Mouse (Mus musculus) ES-E14 (cell line): ENCODE measurements around the gene Mgll. TPM values are rescaled to one million over a fixed set of nuclear protein-coding genes. Genes with fewer than 3 reads are reported as not detected.

ENCODE experiments used
- DNase-seq: peaks from one replicate; pipeline ENCODE4 v3.0.0-alpha.2; 2013; ENCODE audit warnings: low read depth, low spot score
- H3K27ac ChIP-seq: 2 replicates; pipeline ENCODE4 v1.5.1; 2012; ENCODE audit warnings: low read depth, mild to moderate bottlenecking, low read length, moderate library complexity, mixed read lengths; ENCODE audit not compliant: poor library complexity, insufficient read depth, severe bottlenecking
- H3K36me3 ChIP-seq: 2 replicates; pipeline ENCODE4 v1.6.1; 2012; ENCODE audit warnings: mild to moderate bottlenecking, low read length, moderate library complexity, mixed read lengths; ENCODE audit not compliant: control insufficient read depth, poor library complexity, insufficient read depth, severe bottlenecking
- H3K4me1 ChIP-seq, 2 experiments: fragments of 150-350 bp in 1 of 2; sonication (generic) in 1 of 2; 2 replicates each; pipeline ENCODE4 v1.6.1; 2012; ENCODE audit warnings: low read length in 2 of 2, mild to moderate bottlenecking in 1 of 2, mixed read lengths in 1 of 2; ENCODE audit not compliant: control insufficient read depth in 2 of 2, insufficient read depth in 2 of 2, poor library complexity in 1 of 2
- H3K4me3 ChIP-seq, 2 experiments: fragments of 150-350 bp in 1 of 2; sonication (generic) in 1 of 2; 2 replicates each; pipeline ENCODE4 v1.5.1; 2012; ENCODE audit warnings: low read length in 2 of 2, low read depth in 1 of 2, mild to moderate bottlenecking in 1 of 2, mixed read lengths in 1 of 2; ENCODE audit not compliant: insufficient read depth in 1 of 2, poor library complexity in 1 of 2, severe bottlenecking in 1 of 2
- H3K9ac ChIP-seq: 2 replicates; pipeline ENCODE4 v1.6.1; 2012; ENCODE audit warnings: low read depth, mild to moderate bottlenecking, low read length, mixed read lengths; ENCODE audit not compliant: poor library complexity, insufficient read depth, severe bottlenecking
- H3K9me3 ChIP-seq: fragments of 150-350 bp; sonication (generic); 2 replicates; pipeline ENCODE4 v1.6.1; 2012; ENCODE audit warnings: low read depth, mild to moderate bottlenecking, low read length; ENCODE audit not compliant: control insufficient read depth, insufficient read depth
- CHD2 ChIP-seq: IDR thresholded peaks from 2 replicates; pipeline ENCODE4 v1.6.1; 2014; ENCODE audit warnings: mild to moderate bottlenecking, low read depth, low read length, inconsistent platforms
- HCFC1 ChIP-seq: IDR thresholded peaks from 2 replicates; pipeline ENCODE4 v1.6.1; 2012; ENCODE audit warnings: low read length, inconsistent platforms, borderline replicate concordance; ENCODE audit not compliant: insufficient read depth
- MAFK ChIP-seq: IDR thresholded peaks from 2 replicates; pipeline ENCODE4 v1.6.1; 2014; ENCODE audit warnings: mild to moderate bottlenecking, low read depth, low read length, inconsistent platforms; ENCODE audit not compliant: insufficient read depth
- ZC3H11A ChIP-seq: IDR thresholded peaks from 2 replicates; pipeline ENCODE4 v1.6.1; 2012; ENCODE audit warnings: low read depth, mild to moderate bottlenecking, inconsistent platforms, low read length, borderline replicate concordance
- ZNF384 ChIP-seq: IDR thresholded peaks from 2 replicates; pipeline ENCODE4 v1.6.1; 2012; ENCODE audit warnings: low read depth, low read length, inconsistent platforms
- in situ Hi-C, 2 experiments: fragments of 600-800 bp; cut with MboI; formaldehyde crosslinking; loops; one replicate each; pipeline ENCODE4 v1.15.1; 2025; ENCODE audit warnings: low sequenced_read_pairs in 2 of 2, inconsistent platforms in 1 of 2; ENCODE audit not compliant: unreplicated experiment in 2 of 2
- total RNA-seq: library from RNA; depleted of rRNA; stranded (reverse); fragments of 300-350 nt; gene quantifications from 2 replicates; pipeline ENCODE4 v1.2.3, GENCODE M21; 2012

Mgll gene
- total RNA-seq, 1 experiment = 8.4 TPM

DNA sequence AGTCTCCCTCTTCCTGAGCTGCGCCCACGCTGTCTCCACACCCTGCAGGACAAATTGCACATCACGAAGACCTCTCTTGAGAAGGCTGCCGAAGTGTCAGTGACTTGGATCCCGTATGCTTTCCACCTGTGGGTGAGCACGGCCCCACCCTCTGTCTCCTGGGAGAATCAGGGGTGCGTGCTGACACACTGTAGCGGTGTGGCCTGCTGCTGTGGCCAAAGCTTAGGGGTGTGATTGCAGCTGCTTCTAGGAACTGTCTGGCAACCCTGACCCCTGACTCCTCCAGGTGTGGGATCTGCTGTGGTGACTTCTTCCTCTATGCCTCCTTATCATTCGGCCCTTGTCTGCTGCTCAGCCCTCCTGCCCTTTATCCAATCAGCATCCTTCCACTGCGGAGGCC, 89.6 kb downstream of the Mgll start:
- in situ Hi-C loops = no loop called here
- TF ChIP-seq HCFC1 = no peak
- no peak for TF ChIP-seq CHD2
- no peak for TF ChIP-seq ZC3H11A
- no peak for TF ChIP-seq MAFK
- TF ChIP-seq ZNF384 = no peak
- Histone ChIP-seq H3K27ac (no peak overlapping the region), H3K4me1 (no peaks in the 10 kb centered on the region), H3K9ac (no peak overlapping the region), H3K9me3 (no peaks in the 10 kb centered on the region), H3K36me3 (no peaks in the 10 kb centered on the region), H3K4me3 (no peak overlapping the region)
- no peak for DNase-seq

DNA sequence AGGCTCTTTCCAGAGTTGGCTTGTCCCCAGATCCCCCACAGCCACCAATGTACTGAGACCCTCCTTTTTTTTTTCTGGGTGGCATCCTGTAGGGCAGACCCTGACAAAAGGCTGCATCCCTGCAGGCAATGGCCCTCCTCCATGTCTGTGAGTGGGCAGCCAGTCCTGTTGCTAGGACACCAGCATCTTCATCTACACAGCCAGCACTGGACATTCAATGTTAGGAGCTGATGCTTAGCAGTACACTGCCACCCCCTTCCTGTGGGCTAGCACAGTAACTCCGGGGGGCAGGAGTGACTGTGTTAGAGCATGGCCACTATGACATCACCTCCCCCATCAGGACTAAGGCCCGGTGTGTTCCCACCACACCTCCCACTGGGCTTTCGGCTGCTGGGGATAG, 90.8 kb downstream of the Mgll start:
- H3K9ac ChIP-seq = no peak overlapping the region
- in situ Hi-C loops = no loop called here

DNA sequence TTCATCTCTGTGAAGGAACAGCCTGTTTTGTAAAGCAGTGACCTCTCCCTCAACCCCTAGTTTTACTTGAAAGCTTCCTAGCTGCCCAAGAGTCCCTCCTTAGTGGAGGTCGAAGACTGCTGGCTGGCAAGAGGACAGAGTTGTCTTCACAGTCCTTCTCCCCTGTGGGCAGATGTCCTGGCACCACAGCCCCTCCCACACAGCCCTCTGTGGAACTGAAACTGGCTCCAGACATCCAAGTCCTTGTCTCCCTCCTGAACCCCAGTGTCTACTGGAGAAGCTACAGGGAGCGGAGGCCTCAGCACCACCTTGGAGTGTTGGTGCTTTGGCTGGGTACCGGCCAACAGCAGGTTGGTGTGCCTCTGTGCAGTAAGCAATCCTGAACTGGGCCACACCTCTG, 91.3 kb downstream of the Mgll start:
- Histone ChIP-seq H3K9ac (no peak overlapping the region), H3K9me3 (no peaks in the 10 kb centered on the region), H3K4me1 (no peaks in the 10 kb centered on the region), H3K4me3 (no peak overlapping the region), H3K36me3 (no peaks in the 10 kb centered on the region), H3K27ac (no peak overlapping the region)
- DNase-seq = no peak
- TF ChIP-seq ZC3H11A (no peak), MAFK (no peak), ZNF384 (no peak), CHD2 (no peak), HCFC1 (no peak)
- in situ Hi-C loops = no loop called here

More for the DNA sequence above, 90.8 kb downstream of the Mgll start:
- no peak overlapping the region for H3K4me3 ChIP-seq
- no peaks in the 10 kb centered on the region for H3K4me1 ChIP-seq
- H3K9me3 ChIP-seq = no peaks in the 10 kb centered on the region
- DNase-seq = no peak
- no peak overlapping the region for H3K27ac ChIP-seq
- TF ChIP-seq ZNF384 = no peak
- no peak for TF ChIP-seq ZC3H11A
- TF ChIP-seq MAFK = no peak
- no peak for TF ChIP-seq HCFC1
- no peak for TF ChIP-seq CHD2
- H3K36me3 ChIP-seq = no peaks in the 10 kb centered on the region

DNA sequence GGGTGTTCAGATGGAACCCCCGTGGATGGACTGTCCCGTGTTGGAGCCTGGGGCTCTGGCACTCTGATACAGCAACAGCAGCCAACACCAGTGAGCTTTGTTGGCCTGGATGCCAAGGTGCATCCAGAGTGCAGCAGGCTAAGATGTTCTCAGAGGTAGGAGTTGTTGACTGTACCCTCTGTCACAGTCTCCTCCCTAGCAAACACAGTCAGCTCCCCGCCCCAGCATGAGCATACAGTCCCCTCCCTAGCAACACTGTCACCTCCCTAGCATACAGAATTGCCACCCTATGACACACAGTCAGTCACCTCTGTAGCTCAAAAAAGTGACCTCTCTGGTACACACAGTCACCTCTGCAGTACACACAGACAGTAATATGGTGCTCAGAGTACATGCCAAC, 92.7 kb downstream of the Mgll start:
- H3K9ac ChIP-seq = no peak overlapping the region
- TF ChIP-seq CHD2 (no peak), ZC3H11A (no peak), ZNF384 (no peak), HCFC1 (no peak), MAFK (no peak)
- in situ Hi-C loops = no loop called here
- no peaks in the 10 kb centered on the region for H3K9me3 ChIP-seq
- DNase-seq = no peak
- H3K4me3 ChIP-seq = no peak overlapping the region
- no peak overlapping the region for H3K27ac ChIP-seq
- H3K4me1 ChIP-seq = no peaks in the 10 kb centered on the region
- no peaks in the 10 kb centered on the region for H3K36me3 ChIP-seq

DNA sequence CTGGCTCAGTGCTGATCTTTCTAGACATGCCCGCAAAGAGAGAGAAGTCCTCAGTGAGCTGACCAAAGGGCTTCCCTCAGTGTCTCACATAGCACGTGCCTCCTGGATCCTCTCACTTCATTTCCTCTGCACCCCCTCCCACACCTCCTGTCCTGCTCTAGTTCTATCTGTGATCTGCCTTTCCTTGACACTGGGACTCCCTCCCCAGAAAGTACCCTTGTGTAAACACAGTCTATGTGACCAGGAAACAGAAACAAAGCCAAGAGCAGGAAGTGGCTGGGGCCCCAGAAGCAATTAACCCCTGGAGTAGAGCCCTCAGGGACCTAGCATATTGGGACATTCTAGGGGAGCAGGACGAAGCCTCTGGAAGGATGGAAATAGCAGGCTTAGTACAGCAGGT, 96.6 kb downstream of the Mgll start:
- in situ Hi-C loops = no loop called here
- Histone ChIP-seq H3K27ac (no peak overlapping the region), H3K4me3 (no peak overlapping the region), H3K4me1 (no peaks in the 10 kb centered on the region), H3K9me3 (no peaks in the 10 kb centered on the region), H3K36me3 (no peaks in the 10 kb centered on the region), H3K9ac (no peak overlapping the region)
- TF ChIP-seq HCFC1 (no peak), ZNF384 (no peak), ZC3H11A (no peak), CHD2 (no peak), MAFK (no peak)
- no peak for DNase-seq
